Mouse (Mus musculus) intestine, postnatal 0 days (tissue): ENCODE results near the gene Lpin2. TPM values are rescaled to one million over a fixed set of nuclear protein-coding genes. Genes with fewer than 3 reads are reported as not detected.

Source experiments
- ATAC-seq: fragments of 200-750 bp; cut with Nextera tagmentation; 2 replicates; pipeline ENCODE4 v1.8.0; 2017; ENCODE audit warnings: mild to moderate bottlenecking, moderate TSS enrichment, moderate library complexity
- H3K27ac ChIP-seq: fragments of 300-500 bp; sonication (generic); 2 replicates; pipeline ENCODE4 v1.5.1; 2014; ENCODE audit warnings: mild to moderate bottlenecking, low read depth, low read length, moderate library complexity
- H3K27me3 ChIP-seq: fragments of 300-500 bp; sonication (generic); replicated peaks from 2 replicates; pipeline ENCODE4 v1.6.1; 2014; ENCODE audit warnings: low read length, mixed read lengths; ENCODE audit not compliant: control insufficient read depth, insufficient read depth
- H3K36me3 ChIP-seq: fragments of 300-500 bp; sonication (generic); 2 replicates; pipeline ENCODE4 v1.6.1; 2014; ENCODE audit warnings: mild to moderate bottlenecking, moderate library complexity; ENCODE audit not compliant: control insufficient read depth, insufficient read depth
- H3K4me1 ChIP-seq: fragments of 300-500 bp; sonication (generic); replicated peaks from 2 replicates; pipeline ENCODE4 v1.6.1; 2014; ENCODE audit warnings: antibody characterized with exemption, low read length, mixed read lengths; ENCODE audit not compliant: control insufficient read depth, insufficient read depth
- H3K4me2 ChIP-seq: fragments of 300-500 bp; sonication (generic); replicated peaks from 2 replicates; pipeline ENCODE4 v1.6.1; 2014; ENCODE audit warnings: low read depth, mild to moderate bottlenecking, moderate library complexity
- H3K4me3 ChIP-seq: fragments of 300-500 bp; sonication (generic); 2 replicates; pipeline ENCODE4 v1.5.1; 2014; ENCODE audit warnings: low read depth, low read length
- H3K9ac ChIP-seq: fragments of 300-500 bp; sonication (generic); 2 replicates; pipeline ENCODE4 v1.6.1; 2014; ENCODE audit warnings: mild to moderate bottlenecking, low read depth, low read length
- H3K9me3 ChIP-seq: fragments of 300-500 bp; sonication (generic); 2 replicates; pipeline ENCODE4 v1.6.1; 2016; ENCODE audit warnings: mixed run types; ENCODE audit not compliant: control insufficient read depth
- CTCF ChIP-seq: sonication (generic); IDR thresholded peaks from 2 replicates; pipeline ENCODE4 v1.5.1; 2016; ENCODE audit warnings: low read depth, mild to moderate bottlenecking, control low read depth, antibody characterized with exemption, moderate library complexity
- WGBS: fragments of 180-500 bp; shearing (Covaris S2); extraction: QIAGEN DNeasy Blood & Tissue Kit; methylation state at CpG from one replicate; pipeline ENCODE4 v1.1.7; 2014; 5-methylcytosine and 5-hydroxymethylcytosine counted together
- polyA plus RNA-seq: library from polyadenylated mRNA; unstranded; fragments of >200 nt; fragmentation: Nextera tagmentation; extraction: Ambion mirVana; gene quantifications from 2 replicates; pipeline ENCODE4 v1.2.1, GENCODE M21; 2015

Gene Lpin2
- polyA plus RNA-seq, 1 experiment from 2014 or later, result 22.2 TPM

- no peak for ATAC-seq
- 79% methylated on average over 11 of the region's 11 CpGs for WGBS
- H3K9ac ChIP-seq, result no peak overlapping the region
- H3K4me1 ChIP-seq, result no peaks in the 10 kb centered on the region
- H3K27me3 ChIP-seq, result no peaks in the 10 kb centered on the region
- H3K36me3 ChIP-seq, result no peaks in the 10 kb centered on the region
- no peak overlapping the region for H3K27ac ChIP-seq
- H3K4me3 ChIP-seq, result no peak overlapping the region
- no peak overlapping the region for H3K4me2 ChIP-seq
- no peaks in the 10 kb centered on the region for H3K9me3 ChIP-seq
- no peak for TF ChIP-seq CTCF
These were observed 105.9 kb downstream of the Lpin2 start for GRCm38 (mm10) chr17:71288145-71288758.

DNA sequence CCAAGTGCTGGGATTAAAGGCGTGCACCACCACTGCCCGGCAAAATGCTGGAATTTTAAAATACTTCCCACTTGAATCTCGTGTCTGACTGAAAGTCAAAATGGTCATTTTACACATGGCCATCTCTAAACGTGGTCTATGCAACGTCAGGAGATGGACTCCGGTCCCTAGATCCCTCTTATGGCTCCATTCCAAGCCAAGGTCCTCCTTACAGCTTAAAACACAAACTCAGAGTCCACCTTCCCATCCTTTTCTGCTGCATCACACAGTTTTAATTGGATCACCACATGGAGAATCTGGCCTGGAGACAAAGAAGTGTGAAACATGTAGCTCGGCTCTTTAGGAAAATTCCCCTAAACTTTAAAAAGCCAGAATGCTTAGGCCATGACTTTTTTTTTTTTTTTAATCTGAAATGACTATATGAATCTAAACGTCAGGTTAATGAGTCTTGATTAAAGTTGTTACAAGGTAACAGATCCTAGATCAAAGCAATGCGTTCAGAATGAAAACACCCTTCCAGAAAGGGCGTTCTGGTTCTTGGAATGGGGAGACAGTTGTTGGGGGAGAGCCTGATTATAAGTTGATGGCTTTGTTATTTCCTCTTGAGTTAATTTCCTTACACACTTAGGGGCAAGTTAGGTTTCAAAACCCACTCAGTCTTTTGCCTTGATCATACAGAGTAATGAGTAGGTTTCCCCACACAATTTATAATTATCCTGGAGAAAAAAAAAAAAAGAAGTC lies 106.6 kb downstream of the Lpin2 start:
- Histone ChIP-seq H3K9me3 (no peaks in the 10 kb centered on the region), H3K4me3 (no peak overlapping the region), H3K4me1 (no peaks in the 10 kb centered on the region), H3K9ac (no peak overlapping the region), H3K36me3 (no peaks in the 10 kb centered on the region), H3K27ac (no peak overlapping the region), H3K4me2 (no peak overlapping the region), H3K27me3 (no peaks in the 10 kb centered on the region)
- 89% methylated on average over 10 of the region's 10 CpGs for WGBS
- TF ChIP-seq CTCF, result no peak
- no peak for ATAC-seq

DNA sequence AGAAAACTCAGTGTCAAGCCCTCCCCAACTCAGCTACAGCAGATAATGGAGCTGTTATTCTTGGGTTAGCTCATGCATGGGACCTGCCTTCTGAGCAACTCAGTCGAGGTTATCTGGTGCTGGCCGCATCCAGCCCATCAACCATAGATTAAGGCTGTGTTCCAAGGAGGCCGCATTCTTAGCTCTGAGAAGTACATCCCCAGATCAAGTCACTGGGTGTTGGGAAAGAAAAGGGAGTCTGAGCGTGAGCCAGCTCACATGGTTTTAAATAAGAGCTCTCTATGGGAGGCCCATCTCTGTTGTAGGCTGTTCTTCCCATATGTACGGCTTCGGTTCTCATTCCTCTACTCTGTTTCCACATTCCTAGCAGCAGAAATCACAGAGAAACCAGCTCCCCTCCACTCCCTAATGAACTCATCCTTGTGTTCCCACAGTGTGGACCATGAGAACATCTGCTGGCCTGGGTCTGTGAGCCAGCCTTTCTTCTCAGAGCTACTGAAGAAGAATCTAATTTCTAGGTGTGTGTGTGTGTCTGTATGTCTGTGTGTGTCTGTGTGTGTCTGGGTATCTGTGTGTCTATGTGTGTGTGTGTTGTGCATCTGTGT lies 107.3 kb downstream of the Lpin2 start:
- H3K4me3 ChIP-seq, result no peak overlapping the region
- no peaks in the 10 kb centered on the region for H3K36me3 ChIP-seq
- no peak overlapping the region for H3K4me2 ChIP-seq
- no peaks in the 10 kb centered on the region for H3K4me1 ChIP-seq
- no peaks in the 10 kb centered on the region for H3K27me3 ChIP-seq
- no peaks in the 10 kb centered on the region for H3K9me3 ChIP-seq
- no peak overlapping the region for H3K9ac ChIP-seq
- no peak for TF ChIP-seq CTCF
- WGBS, result 78% methylated on average over 6 of the region's 6 CpGs
- H3K27ac ChIP-seq, result no peak overlapping the region
- ATAC-seq, result no peak

DNA sequence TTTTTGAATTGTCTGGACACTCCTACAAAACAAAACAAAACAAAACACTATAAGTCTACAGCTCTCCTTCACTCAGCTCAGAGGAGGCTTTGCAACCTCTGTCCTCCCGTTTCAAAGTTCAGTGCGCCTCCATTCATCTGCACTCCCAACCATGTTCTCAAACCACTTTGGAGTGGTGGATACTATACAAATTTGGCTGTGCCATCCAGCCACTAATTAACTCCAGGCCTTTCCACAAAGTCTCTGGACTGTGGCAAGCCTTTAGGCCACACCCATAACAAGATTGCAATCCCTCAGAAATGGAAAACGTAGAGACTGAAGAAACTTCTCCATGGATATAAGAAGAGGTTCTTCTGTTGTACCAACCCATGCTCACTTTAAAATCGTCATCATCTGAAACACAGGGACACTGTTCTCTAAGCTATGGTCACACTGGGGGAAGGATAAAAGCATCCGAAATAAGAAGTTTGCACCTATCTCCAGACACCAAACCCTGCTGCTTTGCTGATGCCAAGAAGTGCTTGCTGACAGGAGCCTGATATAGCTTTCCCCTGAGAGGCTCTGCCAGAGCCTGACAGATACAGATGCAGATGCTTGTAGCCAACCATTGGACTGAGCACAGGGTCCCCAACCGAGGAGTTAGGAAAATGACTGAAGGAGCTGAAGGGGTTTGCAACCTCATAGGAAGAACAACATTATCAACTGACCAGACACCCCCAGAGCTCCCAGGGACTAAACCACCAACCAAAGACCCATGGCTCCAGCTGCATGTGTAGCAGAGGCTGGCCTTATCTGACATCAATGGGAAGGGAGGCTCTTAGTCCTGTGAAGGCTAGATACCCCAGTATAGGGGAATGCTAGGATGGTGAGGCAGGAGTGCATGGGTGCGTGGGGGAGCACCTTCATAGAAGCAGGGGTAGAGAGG lies 108.4 kb downstream of the Lpin2 start:
- Histone ChIP-seq H3K4me2 (no peak overlapping the region), H3K27ac (no peak overlapping the region), H3K27me3 (no peaks in the 10 kb centered on the region), H3K9ac (no peak overlapping the region), H3K9me3 (no peaks in the 10 kb centered on the region), H3K4me1 (no peaks in the 10 kb centered on the region), H3K36me3 (no peaks in the 10 kb centered on the region), H3K4me3 (no peak overlapping the region)
- 79% methylated on average over 7 of the region's 7 CpGs for WGBS
- TF ChIP-seq CTCF, result no peak
- ATAC-seq, result no peak

- Histone ChIP-seq H3K4me3 (no peak overlapping the region), H3K9me3 (no peaks in the 10 kb centered on the region), H3K27me3 (no peaks in the 10 kb centered on the region), H3K36me3 (no peaks in the 10 kb centered on the region), H3K27ac (no peak overlapping the region), H3K9ac (no peak overlapping the region), H3K4me2 (no peak overlapping the region), H3K4me1 (no peaks in the 10 kb centered on the region)
- 79% methylated on average over 6 of the region's 6 CpGs for WGBS
- ATAC-seq, result no peak
- TF ChIP-seq CTCF, result no peak
These were observed 109.6 kb downstream of the Lpin2 start for GRCm38 (mm10) chr17:71291897-71292420.
